Mouse (Mus musculus): ENCODE data around the gene Morc2a. TPM values are rescaled to one million over a fixed set of nuclear protein-coding genes. Genes with fewer than 3 reads are reported as not detected.
"Not testable (repeated sequence)": the region's sequence is repeated elsewhere in the genome, so short reads cannot be mapped to it uniquely, and the experiment has no call there.

Morc2a gene
- 10 to 100 TPM; 44.6 to 64.3 (median 51.3) TPM for total RNA-seq (2022)

GRCm38 (mm10) chr11:3648964-3649841 lies at the start of gene Morc2a:
Gene Morc2a (plus strand): TSS chr11:3649191.
- peak; percentile 95 for DNase-seq

GRCm38 (mm10) chr11:3601966-3602365 lies 47.0 kb upstream of the Morc2a start:
- DNase-seq, result not testable (repeated sequence)

DNA sequence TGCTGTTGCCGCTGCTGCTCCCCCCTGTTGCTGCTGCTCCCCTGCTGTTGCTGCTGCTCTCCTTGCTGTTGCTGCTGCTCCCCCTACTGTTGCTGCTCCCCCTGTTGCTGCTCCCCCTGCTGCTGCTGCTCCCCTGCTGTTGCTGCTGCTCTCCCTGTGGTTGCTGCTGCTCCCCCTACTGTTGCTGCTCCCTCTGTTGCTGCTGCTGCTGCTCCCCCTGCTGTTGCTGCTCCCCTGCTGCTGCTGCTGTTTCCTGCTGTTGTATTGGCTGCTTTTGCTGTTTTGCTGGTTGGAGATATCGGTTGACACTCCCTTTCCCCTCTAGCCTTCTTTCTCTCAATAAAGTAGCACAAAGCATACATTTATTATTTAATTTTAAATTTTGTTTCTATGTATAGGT lies 46.3 kb upstream of the Morc2a start:
- DNase-seq, result not testable (repeated sequence)

DNA sequence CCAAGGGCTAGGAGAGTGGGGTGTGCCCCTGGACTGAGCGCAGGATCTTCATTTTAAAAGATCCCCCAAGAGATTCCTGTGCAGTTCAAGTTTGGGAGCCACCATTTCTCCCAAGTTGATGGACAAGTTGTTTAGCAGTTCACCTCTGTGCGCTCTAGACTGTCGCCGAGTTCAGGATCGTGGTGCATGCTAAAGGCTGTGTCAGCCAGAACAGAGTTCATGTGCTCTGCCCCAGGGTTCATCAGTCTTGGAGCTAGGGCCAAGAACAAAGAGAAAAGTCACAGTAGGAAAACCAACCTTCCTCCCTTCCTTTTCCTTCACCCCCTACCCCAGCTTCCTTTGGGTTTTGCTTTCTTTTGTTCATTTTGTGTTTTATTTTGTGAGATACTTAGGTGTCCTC lies 42.5 kb upstream of the Morc2a start:
- DNase-seq, result no peak

GRCm38 (mm10) chr11:3615576-3615975 lies 33.4 kb upstream of the Morc2a start:
- no peak for DNase-seq

DNA sequence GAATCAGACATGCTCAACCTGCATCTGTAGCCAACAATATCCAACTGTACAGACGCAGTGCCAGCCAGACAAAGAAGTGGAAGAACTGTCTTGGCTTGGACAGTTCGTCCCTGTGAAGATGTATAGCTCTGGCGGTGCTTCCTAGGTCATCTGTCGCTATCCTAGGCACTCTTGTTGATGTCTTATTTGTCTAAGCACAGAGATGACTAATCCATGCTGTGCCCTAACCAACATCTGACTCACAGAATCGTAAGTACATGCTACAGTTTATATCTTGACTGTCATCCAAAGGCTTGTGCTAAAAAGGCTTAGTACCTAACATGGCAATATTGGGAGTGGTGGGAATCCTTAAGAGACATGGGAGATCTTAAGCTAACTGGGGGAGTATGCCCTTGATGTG lies 26.2 kb upstream of the Morc2a start:
- DNase-seq, result no peak

- DNase-seq, result no peak
Observed at GRCm38 (mm10) chr11:3624391-3625027, 24.5 kb upstream of the Morc2a start.

DNA sequence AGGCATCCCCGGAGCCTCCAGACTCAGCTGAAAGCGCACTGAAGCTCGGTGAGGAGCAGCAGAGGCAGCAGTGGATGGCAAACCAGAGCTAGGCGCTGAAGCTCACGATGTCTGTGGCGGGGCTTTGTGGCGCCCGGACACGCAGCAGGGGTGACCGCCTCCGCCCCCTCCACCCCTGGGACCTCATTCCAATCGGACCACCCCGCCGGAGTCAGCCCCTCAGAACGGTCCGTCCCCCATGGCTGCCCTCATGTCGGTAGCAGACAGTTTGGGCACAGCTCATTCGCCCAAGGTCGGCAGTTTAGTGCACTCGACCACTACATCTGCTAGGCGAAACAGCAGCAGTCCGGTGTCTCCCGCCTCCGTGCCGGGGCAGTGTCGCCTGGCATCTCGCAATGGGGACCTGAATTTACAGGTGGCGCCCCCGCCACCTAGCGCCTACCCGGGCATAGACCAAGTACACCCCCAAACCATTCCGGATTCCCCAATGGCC lies 19.9 kb upstream of the Morc2a start:
- peak; percentile 8 for DNase-seq

DNA sequence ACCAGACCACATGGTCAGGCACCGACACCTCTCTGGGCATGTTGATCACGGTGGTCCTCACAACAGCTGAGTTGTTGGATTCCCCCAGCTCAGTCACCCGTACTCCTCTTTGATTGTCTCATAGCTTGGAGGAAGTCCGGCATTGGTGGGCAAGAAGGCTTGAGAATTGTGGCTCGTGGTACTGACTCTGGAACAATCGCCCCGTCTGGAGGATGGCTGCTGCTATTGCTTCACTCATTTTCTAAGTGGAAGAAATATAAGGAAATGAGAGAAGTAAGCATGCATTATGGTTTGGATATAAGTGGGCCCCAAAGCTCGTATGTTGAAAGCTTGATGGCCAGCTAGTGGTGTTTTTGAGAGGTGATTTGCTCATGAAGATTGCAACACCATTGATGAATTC lies 15.7 kb upstream of the Morc2a start:
- not testable (repeated sequence) for DNase-seq

GRCm38 (mm10) chr11:3647688-3648087 lies 1.3 kb upstream of the Morc2a start:
- no peak for DNase-seq

GRCm38 (mm10) chr11:3648305-3648963 lies 557 bp upstream of the Morc2a start:
- DNase-seq, result no peak

GRCm38 (mm10) chr11:3650141-3650540 lies 1.1 kb downstream of the Morc2a start:
- DNase-seq, result no peak

GRCm38 (mm10) chr11:3661964-3662363 lies 13.0 kb downstream of the Morc2a start:
- DNase-seq, result no peak

DNA sequence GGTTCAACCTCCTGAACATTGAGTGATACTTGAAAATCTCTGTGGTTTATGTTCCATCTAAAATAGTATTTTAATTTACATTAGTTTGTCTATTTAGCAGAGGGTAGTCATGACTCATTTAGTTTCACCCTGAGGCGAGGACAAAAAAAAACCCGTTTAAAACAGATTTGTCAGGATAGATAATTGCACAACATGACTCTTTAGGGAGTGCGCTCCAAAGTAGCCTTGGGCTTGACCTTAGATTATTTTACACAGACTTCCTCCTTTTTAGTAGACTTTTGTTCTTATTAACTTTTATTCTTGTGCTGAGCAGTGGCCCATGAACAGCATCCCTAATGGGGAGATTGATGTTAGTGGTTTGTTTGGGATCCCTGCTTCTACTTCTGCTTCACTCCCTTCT lies 18.5 kb downstream of the Morc2a start:
- no peak for DNase-seq

DNA sequence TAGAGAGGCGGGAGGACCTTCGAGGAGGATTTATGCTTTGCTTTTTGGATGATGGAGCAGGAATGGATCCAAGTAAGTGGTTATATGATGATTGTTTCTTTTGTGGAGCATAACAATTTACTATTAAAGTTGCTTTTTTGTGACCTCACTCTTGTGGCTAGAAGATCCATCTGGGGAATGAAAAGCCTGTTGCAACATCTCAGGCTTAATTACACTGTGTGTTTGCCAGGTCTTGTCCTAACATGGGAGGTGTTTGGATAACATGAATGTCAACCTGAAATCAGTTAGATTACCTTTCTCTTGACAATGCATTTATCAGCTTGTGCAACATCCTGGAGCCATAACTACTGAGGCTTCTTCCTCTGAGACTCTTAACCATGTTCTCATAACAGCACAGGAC lies 19.8 kb downstream of the Morc2a start:
- no peak for DNase-seq

DNA sequence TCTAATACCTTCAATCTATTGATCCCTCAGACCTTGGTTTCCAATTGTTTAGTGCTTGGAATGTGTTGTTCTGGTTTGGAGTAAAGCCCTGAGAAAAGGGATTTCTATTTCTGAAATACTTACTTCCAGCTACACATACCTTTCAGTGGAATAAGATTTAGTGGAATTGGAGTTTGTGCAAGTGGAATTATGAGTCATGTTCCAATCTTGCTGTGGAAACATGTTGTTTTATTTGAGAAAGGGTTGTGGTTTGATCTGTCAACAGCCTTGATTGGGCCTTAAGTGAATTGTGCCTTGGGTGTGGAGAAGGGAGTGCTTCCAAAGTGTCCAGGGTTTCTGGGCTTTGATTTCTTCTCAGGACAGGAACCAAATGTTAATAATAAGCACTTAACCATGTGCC lies 20.9 kb downstream of the Morc2a start:
- no peak for DNase-seq

DNA sequence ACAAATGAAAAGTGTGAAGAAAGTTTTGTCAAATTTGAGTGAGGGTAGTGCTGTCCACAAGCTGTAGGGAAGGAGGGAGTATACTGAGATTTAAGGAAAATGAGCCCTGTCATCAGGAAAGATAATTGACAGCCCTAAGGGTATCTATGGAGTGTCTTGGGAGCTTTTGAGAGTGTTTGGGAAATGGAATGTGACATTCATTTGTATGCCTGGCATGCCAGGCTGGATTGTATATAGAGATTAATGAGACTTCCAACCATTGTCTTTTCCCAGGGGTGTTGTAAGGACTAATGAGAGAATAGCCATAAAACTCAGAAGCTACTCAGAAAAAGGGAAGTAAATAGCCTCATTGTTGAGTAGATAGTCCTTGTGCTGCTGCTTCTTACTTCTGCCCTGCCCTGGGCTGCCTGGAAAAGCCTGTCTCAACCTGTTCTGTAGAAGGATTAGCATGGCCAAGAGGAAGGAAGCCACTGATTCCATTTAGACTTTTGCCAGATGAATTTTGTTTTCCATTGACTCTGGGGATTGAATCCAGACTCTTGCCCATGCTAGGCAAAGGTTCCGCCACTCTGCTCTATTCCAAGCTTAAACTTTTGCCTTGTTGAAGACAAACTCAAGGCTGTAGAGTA lies 22.1 kb downstream of the Morc2a start:
- no peak for DNase-seq

DNA sequence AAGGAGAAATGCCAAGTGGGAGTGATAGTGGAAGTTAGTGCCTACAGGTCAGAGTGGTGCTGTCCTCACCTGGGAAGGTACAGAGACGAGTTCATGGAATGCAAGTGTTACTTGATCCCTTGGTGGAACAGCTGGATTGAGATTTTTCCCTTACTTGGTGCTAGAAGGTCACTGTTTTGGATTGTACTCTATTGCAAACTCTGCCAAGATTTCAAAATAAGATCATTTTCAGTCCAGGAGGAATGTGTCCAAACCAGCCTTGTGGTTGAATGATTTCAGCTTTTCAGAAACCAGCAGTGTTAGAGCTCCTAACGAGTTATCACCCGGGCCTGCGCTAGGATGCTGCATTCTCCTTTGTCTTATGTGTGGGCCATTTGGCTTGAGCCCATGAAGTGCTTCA lies 25.6 kb downstream of the Morc2a start:
- no peak for DNase-seq

GRCm38 (mm10) chr11:3676423-3676822 lies 27.4 kb downstream of the Morc2a start:
- no peak for DNase-seq

DNA sequence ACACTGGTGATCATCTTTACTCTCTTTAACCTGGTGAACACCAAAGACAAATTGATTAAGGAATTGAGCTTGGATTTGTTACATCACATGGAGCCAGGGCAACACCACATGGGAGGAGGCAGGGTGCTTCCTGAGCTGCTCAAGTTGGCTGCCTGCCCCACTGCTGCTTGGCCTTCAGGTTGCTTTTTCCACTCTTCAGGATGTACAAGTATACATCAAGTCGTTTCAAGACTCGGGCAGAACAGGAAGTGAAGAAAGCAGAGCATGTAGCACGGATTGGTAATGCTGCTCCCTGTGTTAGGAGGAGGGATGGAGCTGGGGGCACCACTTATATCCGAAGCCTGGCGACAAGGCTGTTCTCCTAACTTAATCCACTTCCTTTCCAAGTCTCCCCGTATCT lies 28.2 kb downstream of the Morc2a start:
- no peak for DNase-seq

GRCm38 (mm10) chr11:3679771-3680170 lies 30.8 kb downstream of the Morc2a start:
- DNase-seq, result no peak

DNA sequence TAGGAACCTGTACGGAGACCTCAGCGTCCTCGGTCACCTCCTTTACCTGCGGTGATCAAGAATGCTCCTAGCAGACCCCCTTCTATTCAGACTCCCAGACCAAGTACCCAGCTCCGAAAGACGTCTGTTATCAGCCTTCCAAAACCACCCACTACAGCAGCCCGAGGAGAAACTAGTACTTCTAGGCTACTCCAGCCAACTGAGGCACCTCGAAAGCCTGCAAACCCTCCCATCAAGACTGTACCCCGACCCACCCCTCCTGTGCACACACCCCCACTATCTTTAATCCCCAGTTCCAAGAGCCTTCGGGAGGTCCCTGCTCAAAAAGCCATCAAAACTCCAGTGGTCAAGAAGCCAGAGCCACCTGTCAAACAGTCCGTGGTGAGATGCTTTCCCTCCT lies 34.7 kb downstream of the Morc2a start:
- no peak for DNase-seq

- no peak for DNase-seq
Observed at GRCm38 (mm10) chr11:3684232-3684631, 35.2 kb downstream of the Morc2a start.
